Mouse (Mus musculus): Measurements from ENCODE around the gene Gm42742. TPM values are rescaled to one million over a fixed set of nuclear protein-coding genes. Genes with fewer than 3 reads are reported as not detected.

Gene Gm42742
- polyA plus RNA-seq, 1 experiment from 2014 or later = 8.9 TPM

DNA sequence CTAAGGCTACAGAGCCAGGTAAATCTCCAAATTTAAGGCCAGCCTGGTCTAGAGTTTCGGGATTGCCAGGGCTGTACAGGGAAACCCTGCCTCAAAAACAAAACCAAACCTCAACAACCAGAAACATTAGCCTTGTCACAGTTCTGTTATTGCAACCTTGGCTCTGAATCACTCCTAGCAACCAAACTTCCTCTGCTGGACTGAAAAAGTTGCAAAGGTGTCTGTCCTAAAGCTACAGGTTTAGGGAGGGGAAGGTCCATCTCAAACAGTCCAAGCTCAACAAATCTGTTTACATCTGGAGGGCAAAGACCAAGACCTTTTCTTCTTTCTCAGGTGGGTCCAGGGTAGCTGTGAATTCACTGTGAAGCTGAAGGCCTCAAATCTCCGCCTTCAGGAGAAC is 9.8 kb downstream of the Gm42742 start:
- Histone ChIP-seq H3K4me2 (no peak overlapping the region), H3K9me3 (replicated peaks) (no peaks in the 10 kb centered on the region), H3K27ac (peak overlapping the region; percentile 38), H3K4me3 (no peak overlapping the region), H3K27me3 (replicated peaks) (no peaks in the 10 kb centered on the region), H3K4me1 (peaks cover 75% of the 10 kb centered on the region), H3K36me3 (peaks cover 35% of the 10 kb centered on the region), H3K9ac (no peak overlapping the region)
- WGBS (ENCODE audit: insufficient replicate concordance) = 83% methylated on average over 2 of the region's 2 CpGs
- ATAC-seq = no peak

DNA sequence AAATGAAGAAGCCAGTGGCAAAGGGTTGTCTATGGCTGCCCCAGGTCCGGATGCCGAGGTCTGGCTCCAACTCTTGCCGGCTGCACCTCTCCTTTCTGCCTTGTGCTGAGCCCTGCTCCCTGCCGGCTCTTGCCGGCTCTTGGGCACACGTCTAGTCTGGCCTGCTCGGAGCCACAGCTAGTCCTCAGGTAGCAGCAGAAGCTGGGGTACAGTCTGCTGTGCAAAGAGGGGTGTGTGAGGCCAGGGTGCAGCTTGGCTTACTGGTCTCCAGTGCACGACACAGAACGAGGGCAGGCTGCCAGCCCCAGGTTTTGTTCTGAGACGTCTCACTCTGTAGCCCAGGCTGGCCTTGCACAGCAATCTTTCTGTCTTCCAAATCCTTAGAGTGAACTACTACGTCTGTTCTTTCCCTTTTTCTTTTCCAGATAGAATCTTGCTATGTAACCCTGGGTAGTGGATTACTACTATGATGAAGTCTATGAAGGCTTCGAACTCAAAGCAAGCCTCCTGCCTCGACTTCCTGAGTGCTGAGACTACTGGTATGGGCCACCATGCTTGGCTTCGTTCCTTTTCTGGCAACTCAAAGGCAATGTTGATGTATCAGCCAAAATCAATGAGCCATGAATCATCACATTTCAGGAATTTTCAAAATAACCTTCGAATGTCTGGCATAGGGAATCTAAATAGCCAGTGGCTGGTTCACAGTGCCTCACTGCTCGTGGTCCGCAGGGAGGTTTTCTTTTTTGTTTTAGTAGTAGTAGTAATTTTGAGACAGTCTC is 11.4 kb downstream of the Gm42742 start:
- Histone ChIP-seq H3K4me2 (peak overlapping the region; percentile 62), H3K27ac (peak overlapping the region; percentile 96), H3K27me3 (replicated peaks) (no peaks in the 10 kb centered on the region), H3K36me3 (peaks cover 21% of the 10 kb centered on the region), H3K9me3 (replicated peaks) (no peaks in the 10 kb centered on the region), H3K9ac (peak overlapping the region; percentile 63), H3K4me1 (peaks cover 60% of the 10 kb centered on the region), H3K4me3 (no peak overlapping the region)
- 77% methylated on average over 17 of the region's 17 CpGs for WGBS (ENCODE audit: insufficient replicate concordance)
- no peak for ATAC-seq

DNA sequence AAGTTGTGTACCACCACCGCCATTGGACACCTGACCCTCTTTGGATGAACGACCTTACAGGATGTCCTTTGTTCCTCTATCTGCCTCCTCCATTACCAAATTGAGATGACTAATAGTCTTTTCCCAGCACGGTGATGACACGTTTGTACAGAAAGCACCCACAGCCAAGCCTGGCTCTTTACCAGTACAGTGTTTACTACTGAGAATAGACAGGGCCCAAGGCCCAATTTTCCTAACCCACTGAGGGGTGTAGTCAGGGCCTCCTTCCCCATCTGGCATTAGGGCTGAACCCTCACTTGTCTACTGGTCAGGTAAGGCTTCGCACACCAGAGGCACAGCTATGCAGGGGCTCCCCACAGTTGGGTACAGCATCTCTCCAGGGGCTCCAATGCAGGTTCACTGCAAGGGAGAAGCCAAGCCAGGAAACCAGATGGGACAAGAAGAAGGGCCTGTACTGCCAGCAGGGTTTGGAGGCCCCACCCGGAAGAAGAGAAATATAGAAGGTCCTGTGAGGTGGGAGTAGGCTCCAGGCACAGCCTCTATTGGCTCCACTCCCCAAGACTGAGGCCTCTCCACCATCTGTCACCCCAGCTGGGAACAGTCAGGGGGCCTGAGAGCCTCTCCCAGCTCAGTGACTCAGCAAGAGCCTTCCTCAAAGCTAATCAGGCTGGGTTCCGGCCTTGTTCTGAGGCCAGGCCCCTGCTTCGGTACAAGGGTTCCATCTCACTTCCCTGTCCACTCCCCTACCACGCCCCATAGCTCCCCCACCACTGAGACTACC is 12.5 kb downstream of the Gm42742 start:
- peak overlapping the region; percentile 96 for H3K27ac ChIP-seq
- peak overlapping the region; percentile 62 for H3K4me2 ChIP-seq
- H3K27me3 ChIP-seq (replicated peaks) = no peaks in the 10 kb centered on the region
- WGBS (ENCODE audit: insufficient replicate concordance) = 41% methylated on average over 9 of the region's 9 CpGs
- peak overlapping the region; percentile 13; the same call in 1 of the 2 replicates for H3K4me3 ChIP-seq
- H3K4me1 ChIP-seq = peaks cover 49% of the 10 kb centered on the region
- H3K9ac ChIP-seq = peak overlapping the region; percentile 63
- peaks cover 11% of the 10 kb centered on the region for H3K36me3 ChIP-seq
- no peaks in the 10 kb centered on the region for H3K9me3 ChIP-seq (replicated peaks)
- ATAC-seq = peak; percentile 96

- Histone ChIP-seq H3K4me2 (no peak overlapping the region; the same call in 1 of the 2 replicates), H3K4me1 (peaks cover 52% of the 10 kb centered on the region), H3K27me3 (replicated peaks) (no peaks in the 10 kb centered on the region), H3K9me3 (replicated peaks) (no peaks in the 10 kb centered on the region), H3K4me3 (no peak overlapping the region), H3K27ac (peak overlapping the region; percentile 96), H3K36me3 (0 out of 2 replicates have a peak, but pooled peaks cover 3% of the 10 kb centered on the region), H3K9ac (peak overlapping the region; percentile 63)
- no peak for ATAC-seq
- 83% methylated on average over 6 of the region's 6 CpGs for WGBS (ENCODE audit: insufficient replicate concordance)
These were observed 13.4 kb downstream of the Gm42742 start for GRCm38 (mm10) chr7:127007313-127008024.

- no peaks in the 10 kb centered on the region for H3K9me3 ChIP-seq (replicated peaks)
- peaks cover 29% of the 10 kb centered on the region for H3K4me1 ChIP-seq
- H3K27me3 ChIP-seq (replicated peaks) = no peaks in the 10 kb centered on the region
- no peak overlapping the region for H3K4me3 ChIP-seq
- 78% methylated on average over 4 of the region's 4 CpGs for WGBS (ENCODE audit: insufficient replicate concordance)
- no peak overlapping the region for H3K4me2 ChIP-seq
- H3K27ac ChIP-seq = no peak overlapping the region
- ATAC-seq = no peak
- no peak overlapping the region for H3K9ac ChIP-seq
- no peaks in the 10 kb centered on the region for H3K36me3 ChIP-seq
These were observed 16.6 kb downstream of the Gm42742 start for GRCm38 (mm10) chr7:127004122-127004875.

DNA sequence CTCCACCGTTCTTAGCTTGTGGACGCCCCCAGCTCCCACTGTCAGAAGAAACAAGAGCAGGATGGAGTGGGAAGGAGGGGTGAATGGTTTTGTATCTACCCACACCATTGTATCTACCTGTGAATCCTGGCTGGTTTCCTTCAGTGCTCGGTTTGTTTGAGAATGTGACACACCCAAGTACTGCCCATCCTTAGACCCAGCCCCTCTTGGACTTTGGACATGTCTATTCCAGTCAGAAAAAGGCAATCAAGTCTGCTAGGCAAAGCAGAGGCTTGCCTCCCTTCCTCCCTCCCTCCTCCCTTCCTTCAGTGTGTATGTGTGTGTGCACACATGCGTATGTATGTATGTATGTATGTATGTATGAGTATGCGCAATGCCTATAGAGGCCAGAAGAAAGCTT is 17.3 kb downstream of the Gm42742 start:
- H3K36me3 ChIP-seq = no peaks in the 10 kb centered on the region
- H3K4me2 ChIP-seq = no peak overlapping the region
- H3K9me3 ChIP-seq (replicated peaks) = no peaks in the 10 kb centered on the region
- no peak overlapping the region for H3K9ac ChIP-seq
- H3K4me1 ChIP-seq = peaks cover 22% of the 10 kb centered on the region
- no peak overlapping the region for H3K4me3 ChIP-seq
- WGBS (ENCODE audit: insufficient replicate concordance) = 80% methylated on average over 5 of the region's 5 CpGs
- H3K27ac ChIP-seq = no peak overlapping the region
- H3K27me3 ChIP-seq (replicated peaks) = no peaks in the 10 kb centered on the region
- no peak for ATAC-seq

GRCm38 (mm10) chr7:126999568-126999967 is 21.3 kb downstream of the Gm42742 start:
- H3K4me2 ChIP-seq = no peak overlapping the region
- 51% methylated on average over 10 of the region's 10 CpGs for WGBS (ENCODE audit: insufficient replicate concordance)
- H3K9me3 ChIP-seq (replicated peaks) = 0 out of 2 replicates have a peak, but pooled peaks cover 3% of the 10 kb centered on the region
- ATAC-seq = no peak
- H3K4me3 ChIP-seq = no peak overlapping the region
- no peak overlapping the region for H3K27ac ChIP-seq
- H3K4me1 ChIP-seq = peaks cover 6% of the 10 kb centered on the region; the same call in 1 of the 2 replicates
- no peaks in the 10 kb centered on the region for H3K27me3 ChIP-seq (replicated peaks)
- peaks cover 6% of the 10 kb centered on the region for H3K36me3 ChIP-seq
- H3K9ac ChIP-seq = no peak overlapping the region

GRCm38 (mm10) chr7:126996449-126996848 is 24.4 kb downstream of the Gm42742 start:
- Histone ChIP-seq H3K27me3 (replicated peaks) (0 out of 2 replicates have a peak, but pooled peaks cover 5% of the 10 kb centered on the region), H3K36me3 (peaks cover 6% of the 10 kb centered on the region), H3K4me3 (no peak overlapping the region), H3K27ac (no peak overlapping the region), H3K4me1 (no peaks in the 10 kb centered on the region; the same call in 1 of the 2 replicates), H3K9me3 (replicated peaks) (0 out of 2 replicates have a peak, but pooled peaks cover 3% of the 10 kb centered on the region), H3K4me2 (no peak overlapping the region), H3K9ac (no peak overlapping the region)
- ATAC-seq = no peak
- WGBS (ENCODE audit: insufficient replicate concordance) = 68% methylated on average over 4 of the region's 4 CpGs

- 0 out of 2 replicates have a peak, but pooled peaks cover 11% of the 10 kb centered on the region for H3K27me3 ChIP-seq (replicated peaks)
- H3K36me3 ChIP-seq = no peaks in the 10 kb centered on the region
- no peak overlapping the region for H3K9ac ChIP-seq
- H3K4me2 ChIP-seq = no peak overlapping the region
- no peaks in the 10 kb centered on the region for H3K4me1 ChIP-seq
- no peak overlapping the region for H3K27ac ChIP-seq
- WGBS (ENCODE audit: insufficient replicate concordance) = 66% methylated on average over 8 of the region's 8 CpGs
- no peak overlapping the region for H3K4me3 ChIP-seq
- H3K9me3 ChIP-seq (replicated peaks) = no peaks in the 10 kb centered on the region
- ATAC-seq = no peak
These were observed 32.1 kb downstream of the Gm42742 start for GRCm38 (mm10) chr7:126988816-126989215.

DNA sequence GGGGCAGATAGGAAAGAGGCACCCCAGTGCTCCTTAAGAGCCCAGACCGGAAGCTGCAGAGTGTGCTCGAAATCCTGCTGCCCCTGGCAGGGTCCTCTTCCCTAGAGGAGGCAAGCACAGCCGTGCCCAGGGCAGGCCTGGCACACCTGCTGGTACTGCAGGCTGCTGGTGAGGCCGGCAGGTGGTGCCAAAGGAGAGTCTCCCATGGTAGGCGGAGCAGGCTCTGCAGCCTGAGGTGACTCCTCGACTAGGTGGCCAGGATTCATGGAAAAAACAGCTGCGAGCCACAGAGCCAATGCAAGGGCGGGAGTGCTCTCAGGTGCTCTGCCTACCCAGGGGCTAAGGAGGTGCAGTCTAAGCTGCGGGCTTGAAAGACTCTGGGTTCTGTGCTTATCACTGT is 34.6 kb downstream of the Gm42742 start:
- Histone ChIP-seq H3K9ac (no peak overlapping the region), H3K36me3 (peaks cover under 1% of the 10 kb centered on the region; the same call in 1 of the 2 replicates), H3K4me1 (peaks cover 11% of the 10 kb centered on the region; the same call in 1 of the 2 replicates), H3K4me2 (no peak overlapping the region), H3K4me3 (no peak overlapping the region), H3K27ac (no peak overlapping the region), H3K9me3 (replicated peaks) (no peaks in the 10 kb centered on the region), H3K27me3 (replicated peaks) (0 out of 2 replicates have a peak, but pooled peaks cover 6% of the 10 kb centered on the region)
- no peak for ATAC-seq
- 44% methylated on average over 9 of the region's 9 CpGs for WGBS (ENCODE audit: insufficient replicate concordance)
